Mouse (Mus musculus): ENCODE results near the gene Clcn2. TPM values are rescaled to one million over a fixed set of nuclear protein-coding genes. Genes with fewer than 3 reads are reported as not detected.

Gene Clcn2
- polyA plus RNA-seq, 1 experiment = 77.2 TPM

- no peak for TF ChIP-seq CTCF (IDR thresholded peaks at IDR 0.05; ENCODE audit: control insufficient read depth, insufficient read depth, insufficient replicate concordance, low read depth, low read length)
- no peak for TF ChIP-seq POLR2A (IDR thresholded peaks at IDR 0.05; ENCODE audit: control insufficient read depth, low read depth, low read length)
- H3K4me3 ChIP-seq (ENCODE audit: control insufficient read depth, low read depth, low read length) = no peak overlapping the region
- peaks cover 2% of the 10 kb centered on the region for H3K4me1 ChIP-seq (ENCODE audit: control insufficient read depth, insufficient read depth, low read length)
- H3K27ac ChIP-seq (ENCODE audit: control insufficient read depth, insufficient read depth, low read depth, low read length) = no peak overlapping the region
- no peaks in the 10 kb centered on the region for H3K36me3 ChIP-seq (ENCODE audit: control insufficient read depth, insufficient read depth, low read length)
- H3K27me3 ChIP-seq (ENCODE audit: control insufficient read depth, insufficient read depth, low read length) = no peaks in the 10 kb centered on the region
These were observed 9.2 kb downstream of the Clcn2 start for GRCm38 (mm10) chr16:20708220-20708938.

DNA sequence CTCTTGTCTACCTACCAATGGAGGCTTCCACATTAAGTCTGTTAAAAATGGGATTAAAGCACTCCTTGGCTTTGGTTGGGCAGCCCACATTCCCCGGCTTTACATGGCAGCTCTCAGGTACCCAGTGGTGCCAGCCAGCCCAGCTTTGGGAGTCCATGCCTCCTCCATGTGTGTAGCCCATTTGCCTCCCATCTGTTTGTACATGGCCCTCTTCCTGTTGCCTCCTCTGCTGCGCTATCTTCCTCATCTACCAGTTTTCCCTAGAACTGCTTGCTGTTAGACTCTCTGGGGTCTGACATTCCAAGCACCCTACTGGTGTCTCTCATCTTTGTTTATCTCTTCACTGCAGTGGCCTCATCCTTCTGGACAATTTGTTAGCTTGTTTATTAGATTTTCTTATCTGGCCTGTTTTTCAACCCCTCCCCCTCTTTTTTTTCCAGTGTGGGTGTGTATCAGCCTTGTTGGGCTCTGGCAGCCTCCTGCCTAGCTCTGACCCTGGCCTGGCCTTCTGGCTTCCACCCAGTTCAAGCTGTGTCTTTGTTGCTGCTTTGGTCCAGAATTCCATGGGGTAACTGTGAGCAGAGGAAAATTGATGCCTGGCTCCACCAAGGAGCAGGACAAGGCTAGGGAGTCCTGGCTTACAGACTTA, 11.0 kb downstream of the Clcn2 start:
- Histone ChIP-seq H3K27me3 (ENCODE audit: control insufficient read depth, insufficient read depth, low read length) (no peaks in the 10 kb centered on the region), H3K4me3 (ENCODE audit: control insufficient read depth, low read depth, low read length) (no peak overlapping the region), H3K27ac (ENCODE audit: control insufficient read depth, insufficient read depth, low read depth, low read length) (peak overlapping the region; percentile 45; the same call in 1 of the 2 replicates), H3K4me1 (ENCODE audit: control insufficient read depth, insufficient read depth, low read length) (peaks cover 9% of the 10 kb centered on the region), H3K36me3 (ENCODE audit: control insufficient read depth, insufficient read depth, low read length) (no peaks in the 10 kb centered on the region)
- no peak for TF ChIP-seq POLR2A (IDR thresholded peaks at IDR 0.05; ENCODE audit: control insufficient read depth, low read depth, low read length)
- TF ChIP-seq CTCF (IDR thresholded peaks at IDR 0.05; ENCODE audit: control insufficient read depth, insufficient read depth, insufficient replicate concordance, low read depth, low read length) = no peak

DNA sequence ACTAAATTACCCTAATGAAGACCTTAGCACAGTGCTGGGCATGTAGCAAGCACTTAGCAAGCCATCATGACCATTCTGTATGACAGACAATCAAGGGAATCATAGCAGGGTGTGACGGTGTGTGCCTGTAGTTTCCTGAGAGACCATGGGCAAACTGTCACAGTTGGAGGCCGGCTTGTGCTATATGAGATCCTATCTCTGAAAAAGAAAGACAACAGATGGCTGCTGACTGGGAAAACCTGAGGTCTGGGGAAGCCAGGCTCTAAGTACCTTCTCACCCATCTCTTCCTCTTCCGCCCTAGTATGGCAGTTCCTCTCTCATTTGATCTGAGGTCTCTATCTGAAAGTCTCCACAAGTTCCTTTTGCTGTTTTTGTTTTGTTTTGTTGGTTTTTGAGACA, 11.8 kb downstream of the Clcn2 start:
- peaks cover 9% of the 10 kb centered on the region for H3K4me1 ChIP-seq (ENCODE audit: control insufficient read depth, insufficient read depth, low read length)
- H3K4me3 ChIP-seq (ENCODE audit: control insufficient read depth, low read depth, low read length) = no peak overlapping the region
- no peaks in the 10 kb centered on the region for H3K27me3 ChIP-seq (ENCODE audit: control insufficient read depth, insufficient read depth, low read length)
- TF ChIP-seq CTCF (IDR thresholded peaks at IDR 0.05; ENCODE audit: control insufficient read depth, insufficient read depth, insufficient replicate concordance, low read depth, low read length) = no peak
- TF ChIP-seq POLR2A (IDR thresholded peaks at IDR 0.05; ENCODE audit: control insufficient read depth, low read depth, low read length) = no peak
- H3K27ac ChIP-seq (ENCODE audit: control insufficient read depth, insufficient read depth, low read depth, low read length) = no peak overlapping the region
- no peaks in the 10 kb centered on the region for H3K36me3 ChIP-seq (ENCODE audit: control insufficient read depth, insufficient read depth, low read length)

GRCm38 (mm10) chr16:20703699-20704400, 13.7 kb downstream of the Clcn2 start:
- TF ChIP-seq POLR2A (IDR thresholded peaks at IDR 0.05; ENCODE audit: control insufficient read depth, low read depth, low read length) = no peak
- TF ChIP-seq CTCF (IDR thresholded peaks at IDR 0.05; ENCODE audit: control insufficient read depth, insufficient read depth, insufficient replicate concordance, low read depth, low read length) = no peak
- no peak overlapping the region for H3K27ac ChIP-seq (ENCODE audit: control insufficient read depth, insufficient read depth, low read depth, low read length)
- H3K27me3 ChIP-seq (ENCODE audit: control insufficient read depth, insufficient read depth, low read length) = no peaks in the 10 kb centered on the region
- no peaks in the 10 kb centered on the region for H3K36me3 ChIP-seq (ENCODE audit: control insufficient read depth, insufficient read depth, low read length)
- peaks cover 9% of the 10 kb centered on the region for H3K4me1 ChIP-seq (ENCODE audit: control insufficient read depth, insufficient read depth, low read length)
- H3K4me3 ChIP-seq (ENCODE audit: control insufficient read depth, low read depth, low read length) = no peak overlapping the region

GRCm38 (mm10) chr16:20703071-20703470, 14.5 kb downstream of the Clcn2 start:
- Histone ChIP-seq H3K4me1 (ENCODE audit: control insufficient read depth, insufficient read depth, low read length) (peaks cover 9% of the 10 kb centered on the region), H3K27me3 (ENCODE audit: control insufficient read depth, insufficient read depth, low read length) (no peaks in the 10 kb centered on the region), H3K27ac (ENCODE audit: control insufficient read depth, insufficient read depth, low read depth, low read length) (no peak overlapping the region), H3K36me3 (ENCODE audit: control insufficient read depth, insufficient read depth, low read length) (no peaks in the 10 kb centered on the region; the same call in 1 of the 2 replicates), H3K4me3 (ENCODE audit: control insufficient read depth, low read depth, low read length) (no peak overlapping the region)
- TF ChIP-seq POLR2A (IDR thresholded peaks at IDR 0.05; ENCODE audit: control insufficient read depth, low read depth, low read length) = no peak
- no peak for TF ChIP-seq CTCF (IDR thresholded peaks at IDR 0.05; ENCODE audit: control insufficient read depth, insufficient read depth, insufficient replicate concordance, low read depth, low read length)

GRCm38 (mm10) chr16:20702522-20702893, 15.0 kb downstream of the Clcn2 start:
- Histone ChIP-seq H3K4me1 (ENCODE audit: control insufficient read depth, insufficient read depth, low read length) (peaks cover 9% of the 10 kb centered on the region), H3K4me3 (ENCODE audit: control insufficient read depth, low read depth, low read length) (no peak overlapping the region), H3K36me3 (ENCODE audit: control insufficient read depth, insufficient read depth, low read length) (no peaks in the 10 kb centered on the region; the same call in 1 of the 2 replicates), H3K27me3 (ENCODE audit: control insufficient read depth, insufficient read depth, low read length) (no peaks in the 10 kb centered on the region), H3K27ac (ENCODE audit: control insufficient read depth, insufficient read depth, low read depth, low read length) (no peak overlapping the region)
- TF ChIP-seq CTCF (IDR thresholded peaks at IDR 0.05; ENCODE audit: control insufficient read depth, insufficient read depth, insufficient replicate concordance, low read depth, low read length) (peak; percentile 39; the same call in 1 of the 2 replicates), POLR2A (IDR thresholded peaks at IDR 0.05; ENCODE audit: control insufficient read depth, low read depth, low read length) (no peak)
